Comparison of ENCODE assay signal across 10 mouse cellular contexts in the genomic region with DNA sequence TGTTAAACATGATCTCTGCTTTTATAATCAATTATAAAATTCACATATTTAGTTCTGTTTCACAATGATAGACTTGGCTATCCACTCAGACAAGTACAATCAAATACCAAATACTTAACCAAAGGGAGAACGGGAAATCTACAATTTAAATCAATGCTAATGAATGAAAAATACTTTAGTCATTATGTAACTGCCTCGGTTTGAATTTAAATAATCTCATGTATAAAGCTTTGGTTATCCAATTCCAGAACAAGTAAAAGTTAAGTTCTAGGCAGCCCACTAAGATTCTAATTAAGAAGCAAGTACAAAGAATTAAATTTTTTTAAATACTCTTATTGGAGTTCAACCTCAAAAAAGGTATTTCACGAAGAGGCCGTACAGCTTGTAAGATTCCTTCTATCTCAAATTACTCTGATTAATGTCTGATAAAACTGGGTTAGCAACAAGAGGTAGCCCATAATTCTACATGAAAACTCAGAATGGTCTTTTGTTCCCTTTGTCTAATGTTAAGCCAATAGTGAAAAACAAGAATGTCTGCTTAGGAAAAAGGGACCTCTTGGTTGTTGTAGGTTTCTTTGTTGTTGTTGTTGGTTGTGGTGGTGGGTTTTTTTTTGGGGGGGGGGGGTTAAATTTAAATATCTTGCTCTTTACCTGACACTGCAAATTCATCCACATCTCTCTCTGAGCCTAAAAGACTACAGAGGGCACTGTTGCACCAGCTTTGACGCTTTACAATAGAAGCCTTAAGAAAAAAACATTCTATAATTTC. TPM values are rescaled to one million over a fixed set of nuclear protein-coding genes. Genes with fewer than 3 reads are reported as not detected.
DNase-seq lines count a peak whose midpoint lies in the region; ATAC-seq and TF ChIP-seq lines count a peak whose summit lies in the region.
"Had no signal": no experiment of that assay in that cellular context is flagged by ENCODE, and none has a peak within 500 bp of the region (broad histone marks: within the 10 kb centered on the region; RNA-seq: fewer than 3 reads in every experiment).

No protein-coding gene starts in this region.

- peaks cover 2% of the 10 kb centered on the region; the same call in 1 of the 2 replicates for H3K4me1 ChIP-seq in limb, embryonic 14.5 days (ENCODE audit: control insufficient read depth, insufficient read depth, low read length)
- H3K4me1 ChIP-seq in limb, embryonic 10.5 days, result peaks cover 14% of the 10 kb centered on the region
- H3K4me1 ChIP-seq in hindbrain, embryonic 16.5 days (ENCODE audit: control insufficient read depth, insufficient read depth, low read depth, low read length), result peaks cover 3% of the 10 kb centered on the region; the same call in 1 of the 2 replicates
- H3K4me1 ChIP-seq in midbrain, embryonic 14.5 days (ENCODE audit: control insufficient read depth, insufficient read depth, low read length), result no peaks in the 10 kb centered on the region
- H3K4me1 ChIP-seq: embryonic facial prominence, embryonic 15.5 days; limb, embryonic 15.5 days had no signal

- ATAC-seq in limb, embryonic 14.5 days (ENCODE audit: low FRiP score, low read depth), result no peak
- peak; percentile 84 for ATAC-seq in hindbrain, embryonic 16.5 days
- ATAC-seq in midbrain, embryonic 14.5 days (ENCODE audit: low FRiP score, low TSS enrichment), result peak; percentile 70; the same call in 1 of the 2 replicates

- no peaks in the 10 kb centered on the region for H3K36me3 ChIP-seq in limb, embryonic 14.5 days (ENCODE audit: control insufficient read depth, insufficient read depth, low read length)
- H3K36me3 ChIP-seq in limb, embryonic 10.5 days, result no peaks in the 10 kb centered on the region
- no peaks in the 10 kb centered on the region for H3K36me3 ChIP-seq in hindbrain, embryonic 16.5 days (ENCODE audit: control insufficient read depth, insufficient read depth, low read length)
- no peaks in the 10 kb centered on the region for H3K36me3 ChIP-seq in midbrain, embryonic 14.5 days (ENCODE audit: control insufficient read depth, insufficient read depth, low read length)
- H3K36me3 ChIP-seq: embryonic facial prominence, embryonic 15.5 days; limb, embryonic 15.5 days had no signal

- peak; percentile 17 for DNase-seq in adrenal gland, adult 2 months
- DNase-seq in adrenal gland, adult 18-20 months (ENCODE audit: low spot score in 2 of 2), result no peak
- DNase-seq in limb, embryonic 14.5 days (ENCODE audit: low spot score), result peak; percentile 59
- no peak for DNase-seq in limb, embryonic 10.5 days (ENCODE audit: low spot score)
- DNase-seq in midbrain, embryonic 14.5 days, result peak; percentile 85
- DNase-seq in spleen, postnatal 4 days (ENCODE audit: low spot score in 2 of 2), result no peak
- no peak for DNase-seq in ovary, adult 18-20 months (ENCODE audit: low spot score)

- no peak overlapping the region for H3K27ac ChIP-seq in limb, embryonic 14.5 days (replicated peaks; ENCODE audit: low read depth, low read length)
- no peak overlapping the region for H3K27ac ChIP-seq in limb, embryonic 10.5 days
- no peak overlapping the region for H3K27ac ChIP-seq in hindbrain, embryonic 16.5 days (ENCODE audit: low read depth, low read length)
- no peak overlapping the region for H3K27ac ChIP-seq in midbrain, embryonic 14.5 days (replicated peaks; ENCODE audit: low read depth, low read length)
- H3K27ac ChIP-seq: embryonic facial prominence, embryonic 15.5 days; limb, embryonic 15.5 days had no signal

- H3K9ac ChIP-seq in limb, embryonic 14.5 days (ENCODE audit: low read depth, low read length, severe bottlenecking), result no peak overlapping the region
- no peak overlapping the region for H3K9ac ChIP-seq in hindbrain, embryonic 16.5 days (ENCODE audit: low read depth, low read length)
- no peak overlapping the region for H3K9ac ChIP-seq in midbrain, embryonic 14.5 days (replicated peaks; ENCODE audit: low read length)
- H3K9ac ChIP-seq: embryonic facial prominence, embryonic 15.5 days; limb, embryonic 15.5 days had no signal

- H3K4me3 ChIP-seq in limb, embryonic 14.5 days (replicated peaks; ENCODE audit: low read length), result no peak overlapping the region
- no peak overlapping the region for H3K4me3 ChIP-seq in limb, embryonic 10.5 days
- H3K4me3 ChIP-seq in hindbrain, embryonic 16.5 days (ENCODE audit: low read length), result no peak overlapping the region
- no peak overlapping the region for H3K4me3 ChIP-seq in midbrain, embryonic 14.5 days (replicated peaks; ENCODE audit: low read depth, low read length)
- H3K4me3 ChIP-seq: embryonic facial prominence, embryonic 15.5 days; limb, embryonic 15.5 days had no signal

- WGBS in limb, embryonic 14.5 days, result 53% methylated on average over 5 of the region's 5 CpGs
- 62% methylated on average over 5 of the region's 5 CpGs for whole genome bisulfite sequencing in limb, embryonic 10.5 days
- WGBS in hindbrain, embryonic 16.5 days, result 41% methylated on average over 5 of the region's 5 CpGs
- WGBS in midbrain, embryonic 14.5 days, result 37% methylated on average over 5 of the region's 5 CpGs

- no peaks in the 10 kb centered on the region for H3K9me3 ChIP-seq in limb, embryonic 14.5 days (ENCODE audit: control insufficient read depth, low read length)
- H3K9me3 ChIP-seq in limb, embryonic 10.5 days (replicated peaks), result no peaks in the 10 kb centered on the region
- H3K9me3 ChIP-seq in hindbrain, embryonic 16.5 days (ENCODE audit: control insufficient read depth, low read length), result no peaks in the 10 kb centered on the region
- no peaks in the 10 kb centered on the region for H3K9me3 ChIP-seq in midbrain, embryonic 14.5 days (ENCODE audit: control insufficient read depth, low read length)
- H3K9me3 ChIP-seq: embryonic facial prominence, embryonic 15.5 days; limb, embryonic 15.5 days had no signal

- no peak for TF ChIP-seq POLR2A in limb, embryonic 14.5 days (IDR thresholded peaks at IDR 0.05; ENCODE audit: borderline replicate concordance, extremely low read depth, insufficient read depth, insufficient read length)

- no peak overlapping the region for H3K4me2 ChIP-seq in limb, embryonic 14.5 days (replicated peaks; ENCODE audit: low read depth, low read length, severe bottlenecking)
- H3K4me2 ChIP-seq in hindbrain, embryonic 16.5 days (ENCODE audit: low read length), result no peak overlapping the region
- H3K4me2 ChIP-seq in midbrain, embryonic 14.5 days (ENCODE audit: low read length), result no peak overlapping the region
- H3K4me2 ChIP-seq: embryonic facial prominence, embryonic 15.5 days; limb, embryonic 15.5 days had no signal

- no peaks in the 10 kb centered on the region for H3K27me3 ChIP-seq in limb, embryonic 14.5 days (ENCODE audit: control insufficient read depth, insufficient read depth, low read length)
- H3K27me3 ChIP-seq in limb, embryonic 10.5 days (ENCODE audit: low read depth, poor library complexity, severe bottlenecking), result no peaks in the 10 kb centered on the region
- no peaks in the 10 kb centered on the region for H3K27me3 ChIP-seq in hindbrain, embryonic 16.5 days (replicated peaks; ENCODE audit: control insufficient read depth, insufficient read depth, low read length)
- no peaks in the 10 kb centered on the region for H3K27me3 ChIP-seq in midbrain, embryonic 14.5 days (ENCODE audit: control insufficient read depth, insufficient read depth, low read length)
- H3K27me3 ChIP-seq: embryonic facial prominence, embryonic 15.5 days; limb, embryonic 15.5 days had no signal

RNA-seq across cellular contexts. Expression of gene Dph6, which starts 32.8 kb away (rescaled TPM):
- total RNA-seq in adrenal gland, adult 2 months (2021), result 10 to 100 TPM; 14.3 to 18.1 TPM
- 8.5 and 11.0 TPM in 2 replicates for polyA plus RNA-seq in adrenal gland, adult 2 months (2012; rRNA removed)
- total RNA-seq in adrenal gland, adult 18-20 months (2021), result 10 to 100 TPM; 12.6 to 17.6 TPM
- polyA plus RNA-seq in limb, embryonic 14.5 days (2012; rRNA removed), result 25.1 and 26.4 TPM in 2 replicates
- polyA plus RNA-seq in limb, embryonic 14.5 days (2014; fragmentation: Nextera tagmentation; extraction: Ambion mirVana), result 21.7 and 23.4 TPM in 2 replicates
- polyA plus RNA-seq in limb, embryonic 10.5 days (2016; fragmentation: Nextera tagmentation; extraction: Ambion mirVana), result 21.9 and 23.7 TPM in 2 replicates
- polyA plus RNA-seq in hindbrain, embryonic 16.5 days (2015; fragmentation: Nextera tagmentation; extraction: Ambion mirVana), result 14.1 and 15.1 TPM in 2 replicates
- 13.5 and 14.0 TPM in 2 replicates for polyA plus RNA-seq in midbrain, embryonic 14.5 days (2014; fragmentation: Nextera tagmentation; extraction: Ambion mirVana)

Comparison
In these comparisons a context has a peak if more than half of its experiments do, and no peak if none do; other contexts are left out.
1. DNase-seq: peak in adrenal gland, adult 2 months (single experiment), limb, embryonic 14.5 days (single experiment) and midbrain, embryonic 14.5 days (single experiment); none in adrenal gland, adult 18-20 months (0 of 2), limb, embryonic 10.5 days (single experiment), spleen, postnatal 4 days (0 of 2) and ovary, adult 18-20 months (single experiment).